Mouse (Mus musculus) heart, embryonic 12.5 days (tissue): ENCODE measurements around the gene Hoxd10. TPM values are rescaled to one million over a fixed set of nuclear protein-coding genes. Genes with fewer than 3 reads are reported as not detected.
A peak's percentile ranks its signal among the peaks of the same experiment; 100 is the strongest.

Source experiments
- ATAC-seq: fragments of 200-750 bp; cut with Nextera tagmentation; 2 replicates; pipeline ENCODE4 v1.8.0; 2017; ENCODE audit warnings: moderate TSS enrichment, moderate library complexity; ENCODE audit not compliant: insufficient number of reproducible peaks, low FRiP score
- H3K27ac ChIP-seq: fragments of 300-500 bp; sonication (generic); 2 replicates; pipeline ENCODE4 v1.5.1; 2016; ENCODE audit warnings: mild to moderate bottlenecking, moderate library complexity; ENCODE audit not compliant: poor library complexity, severe bottlenecking
- H3K27me3 ChIP-seq: fragments of 300-500 bp; sonication (generic); replicated peaks from 2 replicates; pipeline ENCODE4 v1.6.1; 2016; ENCODE audit warnings: mild to moderate bottlenecking, moderate library complexity
- H3K36me3 ChIP-seq: fragments of 300-500 bp; sonication (generic); 2 replicates; pipeline ENCODE4 v1.6.1; 2016; ENCODE audit warnings: mild to moderate bottlenecking, moderate library complexity
- H3K4me1 ChIP-seq: fragments of 300-500 bp; sonication (generic); replicated peaks from 2 replicates; pipeline ENCODE4 v1.6.1; 2016; ENCODE audit warnings: mild to moderate bottlenecking
- H3K4me2 ChIP-seq: fragments of 300-500 bp; sonication (generic); 2 replicates; pipeline ENCODE4 v1.6.1; 2016; ENCODE audit warnings: mild to moderate bottlenecking, moderate library complexity
- H3K4me3 ChIP-seq: fragments of 300-500 bp; sonication (generic); 2 replicates; pipeline ENCODE4 v1.5.1; 2016; ENCODE audit warnings: mild to moderate bottlenecking
- H3K9ac ChIP-seq: fragments of 300-500 bp; sonication (generic); 2 replicates; pipeline ENCODE4 v1.6.1; 2016; ENCODE audit warnings: mild to moderate bottlenecking, moderate library complexity
- H3K9me3 ChIP-seq: fragments of 300-500 bp; sonication (generic); replicated peaks from 2 replicates; pipeline ENCODE4 v1.6.1; 2016; ENCODE audit warnings: mild to moderate bottlenecking, moderate library complexity
- WGBS: fragments of 180-500 bp; shearing (Covaris S2); methylation state at CpG from one replicate; pipeline ENCODE4 v1.1.7; 2016; 5-methylcytosine and 5-hydroxymethylcytosine counted together
- polyA plus RNA-seq: library from polyadenylated mRNA; unstranded; fragments of >200 nt; fragmentation: Nextera tagmentation; extraction: Ambion mirVana; gene quantifications from 2 replicates; pipeline ENCODE4 v1.2.1, GENCODE M21; 2016

Hoxd10 gene
- polyA plus RNA-seq, 1 experiment from 2014 or later: not detected

DNA sequence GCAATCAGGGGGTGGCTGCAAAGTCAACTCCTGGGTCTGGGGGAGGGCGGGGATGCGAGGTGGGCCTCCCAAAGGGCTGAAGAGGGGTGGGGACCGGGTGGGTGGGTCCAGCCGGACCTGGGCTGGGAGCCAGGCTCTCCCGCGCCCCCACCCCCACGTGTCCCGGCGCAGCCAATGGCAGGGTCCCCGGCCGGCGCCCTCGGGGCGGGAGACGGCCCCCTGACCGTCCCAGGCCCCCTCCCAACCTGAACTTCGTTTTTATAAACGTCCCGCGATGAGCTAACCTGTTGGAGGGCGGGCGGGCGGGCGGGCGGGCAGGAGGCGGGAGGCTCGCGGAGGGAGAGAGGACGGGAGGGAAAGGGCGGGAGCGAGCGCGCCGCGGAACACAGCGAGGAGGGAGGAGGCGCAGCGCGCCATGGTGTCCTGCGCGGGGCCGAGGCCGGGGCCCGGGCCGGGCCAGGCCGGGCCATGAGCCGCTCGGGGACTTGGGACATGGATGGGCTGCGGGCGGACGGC lies 23.8 kb upstream of the Hoxd10 start, which contains the start of gene Hoxd13:
TSS of gene Hoxd13 (plus strand) at position 469 of the 516 bp plus-strand sequence.
- Histone ChIP-seq H3K4me2 (peak within 1 kb of the TSS; percentile 76), H3K4me3 (peak within 1 kb of the TSS; percentile 48), H3K9ac (peak within 1 kb of the TSS; percentile 9; the same call in 1 of the 2 replicates), H3K27ac (no peak within 1 kb of the TSS), H3K4me1 (peaks cover 19% of the 10 kb centered on the region), H3K9me3 (no peaks in the 10 kb centered on the region), H3K27me3 (peaks cover 90% of the 10 kb centered on the region), H3K36me3 (no peaks in the 10 kb centered on the region)
- under 1% methylated on average over 36 of the region's 51 CpGs for WGBS
- ATAC-seq: peak; percentile 69; the same call in 1 of the 2 replicates

DNA sequence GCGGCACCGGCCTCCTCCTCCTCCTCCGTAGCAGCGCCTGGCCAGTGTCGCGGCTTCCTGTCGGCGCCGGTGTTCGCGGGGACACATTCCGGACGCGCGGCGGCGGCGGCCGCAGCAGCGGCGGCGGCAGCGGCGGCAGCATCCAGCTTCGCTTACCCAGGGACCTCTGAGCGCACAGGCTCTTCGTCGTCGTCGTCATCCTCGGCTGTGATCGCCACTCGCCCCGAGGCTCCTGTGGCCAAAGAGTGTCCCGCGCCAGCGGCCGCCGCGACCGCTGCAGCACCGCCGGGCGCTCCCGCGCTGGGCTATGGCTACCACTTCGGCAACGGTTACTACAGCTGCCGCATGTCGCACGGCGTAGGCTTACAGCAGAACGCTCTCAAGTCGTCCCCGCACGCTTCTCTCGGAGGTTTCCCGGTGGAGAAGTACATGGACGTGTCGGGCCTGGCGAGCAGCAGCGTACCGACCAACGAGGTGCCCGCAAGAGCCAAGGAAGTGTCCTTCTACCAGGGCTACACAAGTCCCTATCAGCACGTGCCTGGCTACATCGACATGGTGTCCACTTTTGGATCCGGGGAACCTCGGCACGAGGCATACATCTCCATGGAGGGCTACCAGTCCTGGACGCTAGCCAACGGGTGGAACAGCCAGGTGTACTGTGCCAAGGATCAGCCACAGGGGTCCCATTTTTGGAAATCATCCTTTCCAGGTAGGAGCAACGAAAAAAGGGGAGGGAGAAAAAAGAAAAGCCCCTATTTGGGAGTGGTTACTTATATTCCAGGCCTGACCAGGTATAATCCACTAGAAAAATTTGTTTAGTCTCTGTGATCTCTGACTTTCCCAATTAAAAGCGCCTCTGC lies 23.1 kb upstream of the Hoxd10 start:
- Histone ChIP-seq H3K27ac (no peak overlapping the region), H3K9me3 (no peaks in the 10 kb centered on the region), H3K27me3 (peaks cover 90% of the 10 kb centered on the region), H3K36me3 (no peaks in the 10 kb centered on the region), H3K4me2 (peak overlapping the region; percentile 76), H3K4me3 (peak overlapping the region; percentile 48), H3K4me1 (peaks cover 19% of the 10 kb centered on the region), H3K9ac (peak overlapping the region; percentile 9; the same call in 1 of the 2 replicates)
- ATAC-seq: peak; percentile 22; the same call in 1 of the 2 replicates
- under 1% methylated on average over 68 of the region's 74 CpGs for WGBS

DNA sequence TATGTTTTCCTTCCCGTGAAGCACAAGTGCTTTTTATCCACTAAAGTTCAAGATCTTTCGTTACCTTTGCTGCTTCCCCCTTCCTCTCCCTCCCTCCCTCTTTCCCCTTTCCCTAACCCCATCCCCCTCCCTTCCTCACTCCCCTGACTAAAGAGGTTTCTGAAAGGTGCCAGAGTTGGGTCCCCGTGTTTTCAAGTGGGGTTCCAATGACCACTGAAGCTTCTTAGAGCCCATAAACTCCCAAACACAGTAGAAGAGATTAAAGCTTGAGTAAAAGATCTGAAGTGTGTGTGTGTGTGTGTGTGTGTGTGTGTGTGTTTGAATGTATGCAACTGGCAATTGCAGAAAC lies 22.5 kb upstream of the Hoxd10 start:
- Histone ChIP-seq H3K4me2 (no peak overlapping the region), H3K36me3 (no peaks in the 10 kb centered on the region), H3K4me1 (peaks cover 19% of the 10 kb centered on the region), H3K27ac (no peak overlapping the region), H3K4me3 (no peak overlapping the region), H3K9me3 (no peaks in the 10 kb centered on the region), H3K27me3 (peaks cover 90% of the 10 kb centered on the region), H3K9ac (no peak overlapping the region)
- ATAC-seq: no peak
- WGBS: 1% methylated on average over 3 of the region's 3 CpGs

DNA sequence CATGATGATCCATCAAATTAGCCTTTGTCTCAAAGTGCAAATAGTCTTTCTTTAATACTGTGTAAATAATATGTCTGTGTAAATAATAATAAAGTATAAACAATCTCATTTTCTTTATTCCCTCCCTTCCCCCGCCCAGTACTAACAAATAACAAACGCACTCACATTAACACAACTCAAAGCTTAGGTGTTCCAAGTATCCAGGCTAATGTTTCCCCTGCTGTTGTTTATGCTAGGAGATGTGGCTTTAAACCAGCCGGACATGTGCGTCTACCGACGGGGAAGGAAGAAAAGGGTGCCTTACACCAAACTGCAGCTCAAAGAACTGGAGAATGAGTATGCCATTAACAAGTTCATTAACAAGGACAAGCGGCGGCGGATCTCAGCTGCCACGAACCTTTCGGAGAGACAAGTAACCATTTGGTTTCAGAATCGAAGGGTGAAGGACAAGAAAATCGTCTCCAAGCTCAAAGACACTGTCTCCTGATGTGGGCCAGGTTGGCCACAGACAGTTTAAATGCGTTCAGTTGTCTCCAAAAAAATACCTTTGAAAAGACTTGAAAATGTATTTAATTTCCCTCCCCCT lies 22.0 kb upstream of the Hoxd10 start:
- no peak for ATAC-seq

DNA sequence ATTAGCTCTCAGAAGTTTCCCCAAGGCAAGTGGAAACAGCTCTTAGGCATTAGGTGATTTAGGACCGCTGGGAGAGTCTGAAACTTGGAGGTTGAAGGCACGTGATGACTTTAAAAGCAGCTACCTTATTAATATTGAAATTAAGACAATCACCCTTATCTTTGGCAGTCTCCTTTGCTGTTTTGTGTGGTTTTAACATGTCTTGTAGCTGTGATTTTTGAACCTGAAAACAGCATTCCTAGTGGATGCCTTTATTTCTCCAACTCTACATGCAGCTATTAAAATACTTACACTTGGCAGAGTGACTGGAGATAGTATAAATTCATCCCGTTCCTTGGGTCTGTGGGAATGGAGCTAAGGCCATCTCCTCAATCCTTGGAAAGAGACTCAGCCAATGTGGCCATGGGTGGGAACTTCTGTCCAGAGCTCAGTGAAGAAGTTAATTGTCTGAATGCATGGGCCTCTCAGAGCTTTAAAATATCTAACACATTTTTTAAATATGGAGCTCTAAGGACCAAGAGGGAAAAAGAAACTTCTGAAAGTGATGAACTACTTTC lies 21.0 kb upstream of the Hoxd10 start:
- Histone ChIP-seq H3K4me1 (peaks cover 19% of the 10 kb centered on the region), H3K27ac (no peak overlapping the region), H3K9ac (no peak overlapping the region), H3K36me3 (no peaks in the 10 kb centered on the region), H3K4me2 (no peak overlapping the region), H3K27me3 (peaks cover 92% of the 10 kb centered on the region), H3K4me3 (no peak overlapping the region), H3K9me3 (no peaks in the 10 kb centered on the region)
- no peak for ATAC-seq
- 3% methylated on average over 3 of the region's 3 CpGs for WGBS

More for the DNA sequence above, 22.0 kb upstream of the Hoxd10 start:
- H3K9me3 ChIP-seq: no peaks in the 10 kb centered on the region
- no peak overlapping the region for H3K4me3 ChIP-seq
- H3K9ac ChIP-seq: no peak overlapping the region
- no peaks in the 10 kb centered on the region for H3K36me3 ChIP-seq
- no peak overlapping the region for H3K4me2 ChIP-seq
- H3K27me3 ChIP-seq: peaks cover 90% of the 10 kb centered on the region
- H3K27ac ChIP-seq: no peak overlapping the region
- under 1% methylated on average over 14 of the region's 14 CpGs for WGBS
- H3K4me1 ChIP-seq: peaks cover 19% of the 10 kb centered on the region

DNA sequence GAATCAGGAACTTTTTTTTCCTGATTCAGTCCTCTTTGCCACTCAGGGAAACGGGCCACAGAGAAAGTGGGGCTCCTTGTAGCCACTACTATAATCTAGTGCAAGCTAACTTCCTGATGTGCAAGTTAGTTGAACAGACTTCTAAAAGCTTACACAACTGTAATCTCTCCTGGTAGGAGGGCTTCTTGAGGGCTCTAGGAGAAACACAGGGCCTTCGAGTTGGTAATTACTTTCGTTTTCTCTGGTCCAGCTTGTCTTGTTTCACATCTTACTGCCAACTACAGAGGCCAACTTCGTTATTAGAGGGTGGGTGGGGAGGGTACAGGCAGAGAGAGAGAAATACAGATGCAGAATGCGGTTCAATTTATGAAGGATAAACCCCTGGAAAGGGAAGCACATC lies 19.9 kb upstream of the Hoxd10 start:
- peak overlapping the region; percentile 85 for H3K4me2 ChIP-seq
- H3K9me3 ChIP-seq: no peaks in the 10 kb centered on the region
- H3K9ac ChIP-seq: no peak overlapping the region
- no peaks in the 10 kb centered on the region for H3K36me3 ChIP-seq
- 4% methylated on average over 5 of the region's 5 CpGs for WGBS
- no peak overlapping the region for H3K27ac ChIP-seq
- peaks cover 19% of the 10 kb centered on the region for H3K4me1 ChIP-seq
- H3K4me3 ChIP-seq: 0 out of 2 replicates have a peak overlapping the region, but pooled peaks have one; percentile 12
- peaks cover 93% of the 10 kb centered on the region for H3K27me3 ChIP-seq
- no peak for ATAC-seq

DNA sequence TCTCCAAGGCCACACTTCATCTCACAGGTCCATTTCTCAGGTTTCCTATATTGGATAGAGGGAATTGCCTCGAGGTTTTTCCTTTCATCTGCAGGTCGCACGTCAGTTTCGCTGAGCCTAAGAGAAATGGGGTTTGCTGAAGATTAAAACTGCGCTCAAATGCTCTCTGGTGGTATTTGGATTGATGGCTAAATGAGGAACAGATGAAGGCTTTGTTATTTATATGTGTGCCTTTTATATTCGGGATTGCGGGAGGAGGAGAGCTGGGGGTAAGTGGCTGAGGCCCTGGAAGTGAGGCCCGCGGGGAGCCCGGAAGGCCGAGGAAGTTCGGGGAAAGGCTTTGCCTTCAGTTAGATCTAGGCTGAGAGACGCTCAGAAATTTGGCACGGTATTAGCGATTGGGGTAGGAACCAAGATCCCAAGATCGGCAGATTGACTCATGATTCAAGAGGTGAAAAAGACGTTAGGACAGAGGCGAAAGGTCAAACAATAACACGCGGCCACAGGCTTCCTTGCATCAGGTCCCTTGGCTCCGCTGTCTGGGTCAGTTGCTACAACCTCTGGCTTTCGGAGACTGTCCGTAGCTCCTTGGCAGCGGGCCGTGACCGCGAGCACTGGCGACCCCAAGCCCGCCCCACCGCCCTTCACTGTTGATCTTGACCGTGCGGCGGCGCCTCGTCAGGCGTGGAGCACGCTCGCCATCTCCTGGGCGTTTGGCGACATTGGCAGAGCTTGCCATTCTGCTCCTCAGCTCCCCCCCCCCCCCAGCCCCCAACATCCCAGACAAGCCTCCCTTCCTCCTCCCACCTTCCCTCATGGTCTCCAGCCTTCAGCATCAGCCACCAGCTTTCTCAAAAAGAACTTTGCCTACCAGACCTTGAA lies 19.0 kb upstream of the Hoxd10 start:
- 0 out of 2 replicates have a peak, but pooled peaks have one; percentile 40 for ATAC-seq
- 2% methylated on average over 40 of the region's 40 CpGs for WGBS
- H3K4me2 ChIP-seq: peak overlapping the region; percentile 85
- H3K27me3 ChIP-seq: peaks cover 91% of the 10 kb centered on the region
- H3K9me3 ChIP-seq: no peaks in the 10 kb centered on the region
- H3K27ac ChIP-seq: no peak overlapping the region
- peaks cover 17% of the 10 kb centered on the region for H3K4me1 ChIP-seq
- H3K36me3 ChIP-seq: no peaks in the 10 kb centered on the region
- no peak overlapping the region; the same call in 1 of the 2 replicates for H3K9ac ChIP-seq
- peak overlapping the region; percentile 47 for H3K4me3 ChIP-seq

DNA sequence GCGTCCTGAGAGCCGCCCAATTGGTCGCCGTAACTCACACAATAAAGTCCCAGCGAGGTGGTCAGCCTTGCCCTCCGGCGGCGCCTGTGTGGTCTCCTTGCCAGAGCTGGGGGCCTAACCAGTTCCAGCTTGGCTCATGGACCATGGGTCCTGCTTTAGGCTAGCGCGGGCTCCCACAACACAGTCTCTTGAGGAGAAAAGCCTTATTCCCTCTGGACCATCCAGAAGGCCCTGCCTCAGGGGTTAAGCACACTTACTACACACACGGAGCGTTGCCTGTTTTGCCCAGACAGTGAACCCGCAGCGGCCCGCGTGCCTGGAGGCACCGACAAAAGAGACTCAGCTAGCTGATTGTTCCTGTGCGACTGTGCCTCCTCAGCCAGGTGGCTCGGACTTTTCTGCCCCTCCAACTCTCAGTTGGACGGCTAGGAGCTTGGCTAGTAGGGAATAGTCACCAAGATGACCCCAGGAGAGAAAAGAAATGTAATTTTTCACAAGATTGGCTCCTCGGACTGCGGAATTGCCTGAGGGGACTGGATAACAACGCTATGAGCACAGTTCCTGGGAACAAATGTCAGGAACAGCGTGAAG lies 17.8 kb upstream of the Hoxd10 start:
- Histone ChIP-seq H3K4me2 (no peak overlapping the region), H3K9me3 (no peaks in the 10 kb centered on the region), H3K36me3 (no peaks in the 10 kb centered on the region), H3K4me3 (no peak overlapping the region), H3K9ac (no peak overlapping the region), H3K27ac (no peak overlapping the region), H3K27me3 (peaks cover 90% of the 10 kb centered on the region), H3K4me1 (peaks cover 6% of the 10 kb centered on the region; the same call in 1 of the 2 replicates)
- 2% methylated on average over 24 of the region's 24 CpGs for WGBS
- no peak for ATAC-seq

DNA sequence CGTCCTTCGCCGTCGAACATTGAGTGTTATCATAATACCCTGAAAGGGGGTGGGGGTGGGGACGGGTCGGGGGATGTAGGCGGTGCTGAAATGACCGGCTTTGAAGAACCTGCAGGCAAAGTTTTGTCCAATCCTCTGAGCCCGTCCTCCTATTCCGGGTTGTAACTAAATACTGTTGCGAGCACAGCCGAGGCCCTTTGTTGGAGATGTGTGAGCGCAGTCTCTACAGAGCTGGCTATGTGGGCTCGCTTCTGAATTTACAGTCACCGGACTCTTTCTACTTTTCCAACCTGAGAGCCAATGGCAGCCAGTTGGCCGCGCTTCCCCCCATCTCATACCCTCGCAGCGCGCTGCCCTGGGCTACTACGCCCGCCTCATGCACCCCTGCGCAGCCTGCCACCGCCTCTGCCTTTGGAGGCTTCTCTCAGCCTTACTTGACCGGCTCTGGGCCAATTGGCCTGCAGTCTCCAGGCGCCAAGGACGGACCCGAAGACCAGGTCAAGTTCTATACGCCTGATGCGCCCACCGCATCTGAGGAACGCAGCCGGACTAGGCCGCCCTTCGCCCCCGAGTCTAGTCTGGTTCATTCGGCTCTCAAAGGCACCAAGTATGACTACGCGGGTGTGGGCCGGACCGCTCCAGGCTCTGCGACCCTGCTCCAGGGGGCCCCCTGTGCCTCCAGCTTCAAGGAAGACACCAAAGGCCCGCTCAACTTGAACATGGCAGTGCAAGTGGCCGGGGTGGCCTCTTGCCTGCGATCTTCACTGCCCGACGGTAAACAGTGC lies 16.7 kb upstream of the Hoxd10 start, which contains the start of gene Hoxd12:
TSS of gene Hoxd12 (plus strand) at position 133 of the 785 bp plus-strand sequence.
- Histone ChIP-seq H3K9ac (no peak within 1 kb of the TSS), H3K4me2 (no peak within 1 kb of the TSS), H3K9me3 (no peaks in the 10 kb centered on the region), H3K36me3 (no peaks in the 10 kb centered on the region), H3K4me3 (no peak within 1 kb of the TSS), H3K27ac (no peak within 1 kb of the TSS), H3K27me3 (peaks cover 92% of the 10 kb centered on the region), H3K4me1 (peaks cover 12% of the 10 kb centered on the region; the same call in 1 of the 2 replicates)
- no peak for ATAC-seq
- WGBS: 2% methylated on average over 47 of the region's 47 CpGs
